Mouse (Mus musculus) urinary bladder, adult 18-20 months (tissue): Measurements from ENCODE around the gene Adpgk.
"Not testable (repeated sequence)": the region's sequence is repeated elsewhere in the genome, so short reads cannot be mapped to it uniquely, and the experiment has no call there.

Source experiments
- DNase-seq, 2 experiments: peaks; one replicate each; pipeline ENCODE4 v3.0.0; 2022; ENCODE audit warnings: low spot score in 2 of 2, mixed read lengths in 2 of 2

The Adpgk gene

DNA sequence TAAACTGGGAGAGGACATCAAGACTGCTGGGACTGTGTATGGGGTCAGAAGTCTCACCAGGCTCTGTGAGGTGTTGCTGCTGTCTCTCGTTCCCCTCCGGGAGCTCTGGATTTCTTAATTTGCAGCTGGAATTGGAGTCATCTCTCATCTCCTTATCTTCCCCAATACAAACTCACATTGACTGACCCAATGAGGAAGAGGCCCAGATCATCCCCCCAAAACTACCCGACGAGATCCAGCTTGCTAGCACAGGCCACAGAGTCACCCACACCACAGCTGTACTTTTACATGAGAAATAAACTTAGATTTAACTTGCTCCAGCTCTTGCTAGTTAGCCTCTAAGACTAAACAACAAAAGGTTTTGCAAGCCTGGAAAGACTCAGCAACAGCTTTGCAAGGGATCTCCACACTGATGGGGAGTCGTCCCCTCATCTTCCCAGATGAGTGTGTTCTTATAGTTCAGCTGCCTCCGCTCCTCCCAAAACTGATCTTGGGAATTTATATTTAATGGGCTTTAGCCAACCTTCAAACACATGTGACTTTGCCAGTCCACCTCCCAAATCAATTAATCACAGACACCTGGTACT lies 1.7 kb upstream of the Adpgk start:
- no peak for DNase-seq

DNA sequence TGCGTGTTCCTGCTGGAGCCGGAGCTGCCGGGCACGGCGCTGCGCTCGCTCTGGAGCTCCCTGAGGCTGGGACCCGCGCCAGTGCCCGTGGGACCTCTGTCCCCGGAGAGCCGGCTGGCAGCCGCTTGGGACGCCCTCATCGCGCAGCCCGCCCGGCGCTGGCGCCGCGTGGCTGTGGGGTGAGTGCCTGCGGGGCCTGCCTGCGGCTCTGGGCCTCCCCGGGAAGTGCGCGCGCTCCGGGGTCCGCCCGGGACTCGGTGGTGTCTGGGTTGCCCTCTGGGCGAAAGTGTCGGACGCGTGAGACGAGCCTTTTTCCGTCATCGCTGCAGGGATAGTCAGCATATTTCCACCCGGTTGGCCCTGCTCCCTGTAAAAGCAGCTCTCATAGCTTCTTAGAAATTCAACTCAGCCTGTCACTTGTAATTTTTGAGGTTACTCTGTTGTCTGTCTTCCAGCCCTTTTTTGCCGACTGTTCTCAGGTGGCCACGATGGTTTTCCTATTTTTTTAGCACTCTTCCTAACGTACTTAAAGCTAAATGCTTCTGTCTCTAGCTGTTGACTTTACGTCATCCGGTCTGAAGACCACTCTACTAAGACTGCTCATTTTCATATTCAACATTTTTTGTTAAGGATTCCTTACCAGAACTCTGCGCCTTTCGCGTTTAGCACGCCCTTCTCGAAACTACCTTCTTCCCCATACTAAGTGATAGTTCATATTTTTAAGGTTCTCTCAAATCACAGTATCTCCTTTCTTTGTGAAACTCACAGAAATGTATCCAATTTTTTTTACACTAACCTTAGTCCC lies 532 bp downstream of the Adpgk start:
- no peak for DNase-seq

DNA sequence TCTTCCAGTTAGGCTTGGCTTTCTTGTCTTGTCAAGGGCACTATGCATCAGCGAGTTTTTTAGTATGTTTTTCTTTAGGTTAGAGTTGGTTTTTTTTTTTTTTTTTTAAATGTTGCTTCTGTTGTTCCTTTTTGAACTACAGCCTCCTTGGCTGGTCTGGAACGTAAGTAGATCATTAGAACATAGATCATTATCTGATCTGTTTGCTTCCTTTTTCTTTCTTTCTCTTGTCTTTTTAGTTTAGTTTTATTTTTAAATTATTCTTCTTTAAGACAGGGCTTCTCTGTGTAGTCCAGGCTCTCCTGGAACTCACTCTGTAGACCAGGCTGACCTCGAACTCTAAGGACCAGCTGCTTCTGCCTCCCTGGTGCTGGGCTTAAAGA lies 1.1 kb downstream of the Adpgk start:
- no peak for DNase-seq

DNA sequence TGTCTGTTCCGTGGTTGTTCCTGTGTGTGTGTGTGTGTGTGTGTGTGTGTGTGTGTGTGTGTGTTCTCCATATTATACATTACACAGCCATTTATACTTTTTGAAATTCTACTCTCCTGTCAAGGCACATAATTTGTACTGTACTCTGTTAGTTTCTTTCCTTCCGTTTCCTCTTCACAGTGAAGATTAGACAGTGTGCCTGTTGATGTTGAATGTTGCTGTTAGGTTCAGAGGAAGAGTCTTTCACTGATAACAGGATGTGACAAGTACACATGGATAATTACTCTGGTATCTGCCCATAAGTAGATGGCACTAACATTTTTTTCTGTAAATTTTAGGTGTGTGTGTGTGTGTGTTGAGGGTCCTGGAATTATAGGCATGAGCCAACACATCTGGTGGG lies 5.1 kb downstream of the Adpgk start:
- DNase-seq, result no peak

DNA sequence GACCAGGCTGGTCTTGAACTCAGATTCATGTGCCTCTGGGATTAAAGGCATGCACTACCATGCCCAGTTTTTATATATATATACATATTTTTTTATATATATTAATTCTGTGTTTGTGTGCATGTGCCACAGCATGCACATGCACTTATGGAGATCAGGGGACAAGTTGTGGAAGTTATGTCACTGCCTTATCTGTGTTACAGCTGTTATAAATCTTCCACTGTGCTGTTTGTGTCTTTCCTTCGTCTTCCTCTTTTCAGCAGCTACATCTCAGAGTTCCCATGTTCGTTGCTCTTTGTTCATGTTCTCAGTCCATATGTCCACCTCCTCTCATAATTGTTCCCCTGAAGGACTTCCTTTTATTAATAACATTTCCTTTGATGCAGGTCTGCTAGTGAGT lies 16.5 kb downstream of the Adpgk start:
- no peak for DNase-seq

DNA sequence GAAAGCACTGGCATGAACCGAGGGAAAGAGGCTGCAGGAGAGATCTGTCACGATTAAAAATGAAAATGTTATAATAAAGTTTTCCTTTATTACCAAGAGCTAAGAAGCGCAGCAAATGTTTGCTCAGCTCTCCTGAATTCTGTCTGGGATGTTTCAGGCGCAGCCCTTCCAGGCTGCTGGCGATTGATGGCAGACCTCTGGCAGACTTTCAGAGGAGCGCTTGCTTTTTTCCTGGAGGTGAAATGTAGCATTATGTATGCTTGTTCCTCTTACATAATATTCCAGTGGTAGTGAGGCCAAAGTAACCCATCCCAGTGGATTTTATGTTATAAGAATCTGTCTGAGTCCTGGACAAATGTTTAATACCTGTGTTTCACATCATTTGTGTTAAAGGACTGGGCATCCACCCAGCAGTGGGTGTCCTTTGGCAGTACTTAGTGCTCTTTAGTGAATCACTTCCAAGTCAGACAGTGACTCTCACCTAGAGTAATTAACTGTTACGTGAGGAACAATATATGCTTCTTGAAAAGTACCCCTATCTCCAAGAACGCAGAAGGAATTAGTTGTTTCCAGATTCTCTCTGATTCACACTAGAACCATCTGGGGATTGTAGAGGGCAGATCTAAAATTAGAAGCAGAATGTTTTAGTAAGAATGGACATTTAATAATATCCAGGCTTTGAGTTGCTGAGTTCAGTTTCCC lies 19.4 kb downstream of the Adpgk start:
- no peak for DNase-seq

DNA sequence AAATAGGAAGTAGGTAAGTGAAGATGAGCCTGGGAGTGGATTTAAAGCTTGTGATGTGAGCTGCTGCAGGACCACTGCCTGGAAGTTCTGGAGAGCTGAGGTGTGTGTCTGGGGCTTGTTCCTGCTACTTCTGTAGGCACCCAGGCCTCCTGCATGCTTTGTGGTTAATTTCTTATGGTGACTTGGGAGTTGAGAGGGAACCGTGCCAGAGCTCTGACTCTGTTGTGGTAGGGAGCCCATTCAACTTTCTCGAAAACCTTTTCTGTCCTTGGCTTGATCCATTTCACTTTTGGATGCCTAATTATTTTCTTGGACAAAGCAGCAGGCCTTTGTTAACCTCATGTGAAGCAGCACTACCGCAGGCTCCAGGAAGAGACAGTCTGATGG lies 19.9 kb downstream of the Adpgk start:
- DNase-seq, result no peak

DNA sequence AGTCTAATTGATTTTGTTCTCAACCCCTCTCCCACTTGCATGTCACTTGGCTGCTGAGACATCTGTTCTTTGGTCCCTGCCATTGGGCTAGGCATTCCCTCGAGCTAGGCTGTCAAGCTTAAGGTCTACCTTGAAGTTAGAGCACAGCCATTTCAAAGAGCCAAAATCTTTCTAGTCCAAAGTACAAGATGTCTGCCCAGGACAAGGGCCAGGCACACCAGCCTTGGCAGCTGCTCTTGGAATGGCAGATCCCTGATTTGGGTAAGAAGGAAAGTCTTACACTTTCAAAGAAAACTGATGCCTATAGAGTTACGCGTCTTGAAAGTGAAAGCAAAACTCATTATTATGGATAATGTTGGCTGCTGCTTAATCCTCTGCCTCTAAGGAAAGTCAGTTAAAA lies 24.8 kb downstream of the Adpgk start:
- DNase-seq, result no peak

DNA sequence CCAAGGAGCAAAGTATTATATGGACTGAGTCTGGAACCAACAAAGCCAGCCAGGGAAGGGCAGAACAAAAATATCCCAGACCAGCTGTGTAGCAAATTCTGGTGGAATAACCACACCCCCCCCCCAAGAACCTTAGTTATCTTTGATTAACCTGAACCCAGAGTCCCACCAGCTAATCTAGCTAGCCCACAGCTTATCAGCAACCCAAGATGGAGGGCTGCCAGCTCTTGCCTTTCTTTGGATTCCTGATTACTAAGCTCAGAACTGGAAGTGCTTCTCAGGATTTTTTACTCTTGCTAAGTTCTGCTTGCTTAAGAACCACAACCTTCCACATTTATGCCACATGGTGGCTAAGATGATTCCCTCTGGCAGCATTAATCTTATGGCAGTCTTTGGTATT lies 33.0 kb downstream of the Adpgk start:
- DNase-seq, result no peak

DNA sequence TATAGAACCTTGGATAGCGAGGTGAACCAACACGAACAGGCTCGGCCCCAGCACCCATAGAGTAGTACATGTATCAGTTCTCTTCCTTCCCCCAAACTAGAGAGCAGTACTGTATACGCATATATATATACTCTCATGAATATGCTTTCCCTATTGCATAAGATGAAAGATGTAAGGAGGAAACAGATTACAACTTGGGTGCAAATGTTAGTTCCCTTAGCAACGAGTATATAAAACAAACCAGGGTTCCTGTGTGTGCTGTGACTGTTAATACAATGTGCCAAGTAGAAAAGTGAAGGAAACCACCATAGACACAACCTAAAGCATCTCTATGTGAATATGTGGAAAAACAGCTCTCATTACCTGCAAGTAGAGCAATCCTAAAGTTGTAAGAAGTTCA lies 38.7 kb downstream of the Adpgk start:
- no peak for DNase-seq

DNA sequence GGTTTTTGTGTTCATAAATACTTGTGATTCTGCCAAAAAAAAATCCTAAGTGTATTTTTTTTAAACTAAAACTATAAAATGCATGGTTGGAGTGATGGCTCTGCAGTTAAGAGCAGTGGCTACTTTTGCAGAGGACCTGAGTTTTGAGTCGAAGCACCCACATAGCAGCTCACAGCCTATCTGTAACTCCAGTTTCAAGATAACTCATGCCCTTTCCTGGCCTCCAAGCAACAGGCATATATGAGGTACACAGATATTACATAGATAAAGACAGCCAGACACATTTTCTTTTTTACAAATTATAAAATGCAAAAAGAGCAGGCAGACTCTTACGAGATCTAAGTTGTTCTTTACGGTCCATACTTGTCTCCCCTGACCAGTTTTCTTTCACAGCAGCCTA lies 45.2 kb downstream of the Adpgk start:
- DNase-seq, result no peak

DNA sequence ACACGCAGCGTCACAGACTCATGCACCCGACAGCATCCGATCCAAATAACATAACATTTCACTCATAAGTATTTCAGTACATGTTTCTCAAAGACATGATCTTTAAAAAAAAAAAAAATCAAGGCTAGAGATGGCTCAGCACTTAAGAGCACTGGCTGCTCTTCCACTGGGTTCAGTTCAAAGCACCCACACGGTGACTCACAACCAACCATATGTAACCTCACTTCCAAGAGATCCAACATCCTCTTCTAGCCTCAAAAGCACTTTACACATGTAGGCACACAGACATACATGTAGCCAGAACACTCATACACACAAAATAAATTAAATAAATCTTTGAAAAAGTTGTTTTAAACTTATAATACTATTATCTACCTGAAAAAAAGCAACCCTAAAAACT lies 46.5 kb downstream of the Adpgk start:
- DNase-seq, result no peak

DNA sequence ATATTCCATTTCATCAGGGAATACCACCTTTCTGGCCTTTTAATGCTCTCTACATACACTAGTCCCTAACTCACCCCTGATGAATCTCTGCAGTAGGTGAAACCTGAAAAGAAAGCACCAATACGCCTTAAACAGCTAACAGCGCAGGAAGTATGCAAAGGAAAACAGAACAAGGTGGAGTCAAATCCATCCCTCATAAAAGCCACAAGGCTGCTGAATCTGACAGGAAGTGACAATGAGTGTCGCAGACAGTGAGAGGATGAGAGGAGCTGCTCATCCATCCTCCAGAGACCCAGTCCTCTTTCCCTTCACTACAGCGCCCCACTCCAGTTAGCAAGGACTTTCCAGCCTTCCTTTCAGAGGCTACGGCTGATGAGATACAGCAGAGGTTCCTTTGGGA lies 47.1 kb downstream of the Adpgk start:
- DNase-seq, result no peak

DNA sequence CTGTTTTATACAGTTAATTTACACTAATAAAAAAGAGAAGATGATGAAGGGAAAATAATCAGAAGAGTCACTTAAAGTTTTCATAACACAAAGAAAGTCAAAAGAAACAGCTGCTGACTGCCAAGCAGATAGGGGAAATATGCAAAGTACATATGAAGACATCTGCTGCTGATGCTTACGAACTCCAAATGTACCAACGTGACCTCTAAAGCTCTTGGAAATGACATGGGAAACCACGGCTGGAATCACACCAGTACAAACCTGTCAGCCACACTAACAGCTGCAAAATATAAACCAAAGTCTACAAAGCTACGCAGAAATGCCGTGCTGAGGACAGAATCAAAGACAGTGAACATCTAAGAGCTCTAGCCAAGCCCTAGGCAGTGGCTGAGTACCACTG lies 47.7 kb downstream of the Adpgk start:
- DNase-seq, result no peak

DNA sequence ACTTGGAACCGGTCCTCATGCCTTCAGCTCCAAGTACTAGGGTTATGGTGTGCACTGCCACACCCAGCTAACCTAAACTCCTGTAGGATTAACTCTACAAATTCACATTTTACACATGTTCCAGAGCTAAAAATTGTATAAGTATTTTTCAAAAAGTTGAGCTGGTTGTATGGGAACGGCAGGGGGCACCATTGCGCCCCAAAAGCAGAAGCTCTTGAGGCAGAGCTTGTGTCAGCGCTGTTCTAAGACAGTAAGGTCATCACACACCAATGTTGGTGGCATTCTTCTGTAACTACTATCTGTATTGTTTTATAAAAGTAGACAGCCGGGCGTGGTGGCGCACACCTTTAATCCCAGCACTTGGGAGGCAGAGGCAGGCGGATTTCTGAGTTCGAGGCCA lies 48.6 kb downstream of the Adpgk start:
- no peak for DNase-seq

DNA sequence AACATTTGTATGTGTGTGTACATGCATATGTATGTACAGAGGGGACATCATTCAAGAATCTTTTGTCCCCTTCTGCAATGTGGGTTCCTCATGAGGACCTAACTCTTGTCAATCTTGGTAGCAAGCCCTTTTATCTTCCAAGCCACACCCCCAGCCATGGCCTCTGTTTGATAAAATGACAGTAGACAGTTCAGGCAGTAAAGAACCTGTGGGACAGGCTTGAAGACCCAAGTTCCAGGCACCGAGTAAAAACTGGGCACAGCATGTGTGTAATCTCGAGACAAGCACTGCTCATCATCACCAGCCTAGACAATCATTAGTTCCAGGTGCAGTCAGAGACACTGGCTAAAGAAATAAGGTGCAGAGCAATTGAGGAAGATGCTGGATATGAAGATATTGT lies 54.8 kb downstream of the Adpgk start:
- DNase-seq, result no peak

DNA sequence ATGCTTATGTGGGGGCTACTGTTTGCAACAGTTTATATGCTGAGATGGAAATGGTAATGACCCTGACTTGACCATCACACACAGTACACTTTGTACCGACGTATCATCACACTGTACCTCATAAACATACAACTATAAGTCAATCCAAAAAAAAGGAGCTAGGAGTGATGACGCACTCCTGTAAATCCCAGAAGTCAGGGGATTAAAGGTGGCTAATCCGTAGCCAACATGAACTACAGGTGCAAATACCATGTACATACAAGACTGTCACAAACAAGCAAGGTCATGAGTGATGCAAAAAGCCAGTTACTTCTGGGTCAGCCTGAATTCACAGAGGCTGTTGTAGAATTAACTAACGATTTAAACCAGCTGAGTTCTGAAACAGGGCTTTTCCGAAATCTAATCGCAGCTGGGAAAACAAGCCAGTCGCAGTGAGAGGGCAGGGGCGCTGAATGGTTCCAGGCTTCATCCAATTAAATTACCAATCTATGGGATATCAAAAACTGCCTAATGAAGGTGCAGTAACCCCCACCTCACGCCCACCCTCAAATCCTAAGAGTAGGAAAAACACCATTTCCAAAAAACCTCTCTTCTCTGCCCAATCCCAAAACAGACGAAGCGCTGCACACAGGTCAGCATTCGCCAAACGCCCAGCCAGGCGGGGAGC lies 61.4 kb downstream of the Adpgk start:
- no peak for DNase-seq

DNA sequence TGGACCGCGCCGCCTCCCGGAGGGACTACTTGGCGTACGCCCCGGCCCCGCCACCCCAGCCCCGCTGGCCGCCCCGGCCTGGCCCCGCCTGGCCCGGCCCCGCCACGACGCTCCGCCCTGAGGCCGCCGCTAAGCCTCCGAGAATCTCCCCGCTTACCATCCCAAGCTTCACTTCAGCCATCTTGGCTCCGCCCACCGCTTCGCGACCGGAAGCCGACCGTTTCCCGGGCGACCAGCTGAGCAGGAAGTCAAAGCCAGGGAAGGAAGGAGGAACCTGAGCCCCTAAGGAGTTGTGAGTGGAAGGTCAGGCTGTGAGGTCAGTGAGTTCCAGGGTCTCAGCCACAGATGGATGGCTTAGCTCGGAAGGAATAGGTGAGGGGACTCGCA lies 61.9 kb downstream of the Adpgk start, which contains the start of gene Bbs4:
TSS of gene Bbs4 (minus strand) at position 256 of the 387 bp plus-strand sequence.
- peak; percentile 89 to 90 for DNase-seq

DNA sequence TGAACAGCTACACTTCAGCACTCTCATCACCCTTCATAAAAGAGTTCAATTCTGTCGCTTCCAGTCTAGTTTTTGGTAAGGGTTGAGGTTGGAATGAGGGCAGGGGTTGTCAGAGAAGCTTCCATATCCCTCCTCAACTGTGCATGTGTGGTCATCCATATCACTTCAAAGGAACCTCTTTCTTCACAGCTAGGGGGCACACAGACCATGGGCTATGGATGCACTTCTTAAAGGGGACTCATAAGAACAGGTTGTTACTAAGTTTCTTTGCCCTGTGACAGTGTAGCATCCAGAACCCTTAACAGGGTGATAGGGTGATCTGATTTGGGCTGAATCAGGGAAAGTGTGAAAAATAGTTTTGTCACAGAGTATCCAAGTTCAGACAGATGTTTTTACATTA lies 66.7 kb downstream of the Adpgk start:
- not testable (repeated sequence) for DNase-seq

DNA sequence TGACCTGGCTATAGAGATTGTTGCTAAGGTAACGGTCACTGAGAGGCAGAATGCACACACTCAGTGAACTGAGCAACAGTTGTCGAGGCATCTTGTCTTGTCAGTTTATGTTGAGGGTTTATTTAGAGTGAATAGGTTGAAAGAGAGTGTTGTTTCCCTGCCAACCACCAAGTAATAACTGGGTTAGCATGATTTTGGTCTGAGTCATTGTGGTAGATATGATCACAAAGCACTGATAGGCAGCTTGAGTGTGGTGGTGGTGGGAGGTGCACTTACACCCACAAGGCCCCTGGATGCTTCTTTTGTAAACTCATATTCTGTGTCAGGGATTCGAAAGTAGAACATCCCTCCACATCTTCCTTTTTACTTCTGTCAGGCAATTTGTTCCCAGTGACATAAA lies 69.1 kb downstream of the Adpgk start:
- not testable (repeated sequence) for DNase-seq

DNA sequence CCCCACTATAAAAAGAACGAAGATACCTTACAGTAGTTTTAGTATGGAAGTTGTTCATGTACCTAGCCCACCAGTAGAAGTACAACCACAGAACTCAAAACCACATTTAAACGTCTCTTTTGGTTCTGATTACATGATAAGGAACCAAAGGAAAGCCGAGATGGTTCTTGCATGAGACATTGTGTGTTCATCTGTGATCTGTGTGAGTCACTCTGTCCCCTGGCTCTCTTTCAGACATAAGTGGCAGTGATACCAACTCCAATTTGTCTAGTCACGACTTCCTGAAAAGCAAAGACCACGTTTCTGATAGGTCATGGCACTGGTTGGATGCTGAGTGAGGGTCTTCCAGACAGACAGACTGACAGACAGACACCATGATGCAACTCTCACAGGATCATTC lies 77.9 kb downstream of the Adpgk start:
- DNase-seq, result no peak

DNA sequence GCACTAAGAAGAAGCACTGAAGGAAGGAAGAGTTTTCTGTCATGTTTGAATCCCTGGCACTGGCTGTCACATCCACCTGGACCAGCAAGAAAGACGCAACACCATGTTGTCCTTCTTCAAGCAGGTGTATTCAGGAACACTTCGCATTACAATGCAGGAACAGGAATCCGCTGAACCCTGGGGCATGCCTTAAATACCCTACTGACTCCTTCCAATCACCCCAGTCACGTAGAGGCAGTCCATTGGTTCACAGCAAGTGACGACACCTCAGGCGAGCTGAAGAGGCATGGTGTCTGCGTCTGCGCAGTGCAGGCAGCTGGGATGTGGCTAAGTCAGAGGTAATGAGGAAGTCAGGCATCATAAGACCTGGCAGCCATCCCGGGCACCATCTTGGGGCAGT lies 78.3 kb downstream of the Adpgk start:
- DNase-seq, result no peak
